8 mouse cellular contexts compared by ENCODE assay signal in genomic region chr7:120670153-120670875, GRCm38 (mm10). TPM values are rescaled to one million over a fixed set of nuclear protein-coding genes. Genes with fewer than 3 reads are reported as not detected.
DNase-seq lines count a peak whose midpoint lies in the region; ATAC-seq and TF ChIP-seq lines count a peak whose summit lies in the region.

Gene Pdzd9 (minus strand): TSS chr7:120670343.

- H3K9me3 ChIP-seq in embryonic facial prominence, embryonic 10.5 days = no peaks in the 10 kb centered on the region
- no peaks in the 10 kb centered on the region for H3K9me3 ChIP-seq in liver, embryonic 11.5 days (ENCODE audit: control insufficient read depth, low read length)

- peak; percentile 76 for DNase-seq in 3T3-L1 (ENCODE audit: low read depth, low spot score)
- peak; percentile 74 to 80 for DNase-seq in adrenal gland, adult 18-20 months (ENCODE audit: low spot score in 2 of 2)
- DNase-seq in embryonic facial prominence, embryonic 10.5 days (ENCODE audit: low spot score) = peak; percentile 87
- peak; percentile 65 to 85 for DNase-seq in heart, adult 2 months
- DNase-seq in kidney, adult 8-10 months = peak; percentile 21 to 64
- peak; percentile 74 for DNase-seq in liver, embryonic 11.5 days (ENCODE audit: low spot score)
- peak; percentile 27 to 47 for DNase-seq in spleen, postnatal 36 days (ENCODE audit: low spot score in 2 of 2)

- H3K36me3 ChIP-seq in embryonic facial prominence, embryonic 10.5 days (replicated peaks) = no peaks in the 10 kb centered on the region
- H3K36me3 ChIP-seq in heart, adult 2 months (ENCODE audit: control insufficient read depth, insufficient read depth, low read length) = no peaks in the 10 kb centered on the region
- no peaks in the 10 kb centered on the region for H3K36me3 ChIP-seq in liver, embryonic 11.5 days (ENCODE audit: control insufficient read depth, insufficient read depth, low read length)
- H3K36me3 ChIP-seq in myocyte (ENCODE audit: control insufficient read depth, insufficient read depth) = no peaks in the 10 kb centered on the region

- no peak; the same call in 1 of the 2 replicates for TF ChIP-seq CTCF in heart, adult 2 months (IDR thresholded peaks at IDR 0.05)

- no peaks in the 10 kb centered on the region for H3K27me3 ChIP-seq in embryonic facial prominence, embryonic 10.5 days (replicated peaks; ENCODE audit: low read depth, poor library complexity, severe bottlenecking)
- H3K27me3 ChIP-seq in heart, adult 2 months (ENCODE audit: control insufficient read depth, insufficient read depth, low read length) = no peaks in the 10 kb centered on the region
- H3K27me3 ChIP-seq in liver, embryonic 11.5 days (replicated peaks; ENCODE audit: control insufficient read depth, insufficient read depth, low read length) = no peaks in the 10 kb centered on the region
- H3K27me3 ChIP-seq in myocyte (ENCODE audit: control insufficient read depth, insufficient read depth, insufficient read length) = no peaks in the 10 kb centered on the region

- H3ac ChIP-seq in myocyte (ENCODE audit: control insufficient read depth, insufficient read length) = no peak within 1 kb of the TSS

- H3K4me2 ChIP-seq in liver, embryonic 11.5 days = no peak within 1 kb of the TSS
- peak within 1 kb of the TSS; percentile 82 for H3K4me2 ChIP-seq in myocyte (ENCODE audit: low read depth)

- no peak within 1 kb of the TSS for H3K4me3 ChIP-seq in embryonic facial prominence, embryonic 10.5 days
- H3K4me3 ChIP-seq in heart, adult 2 months = no peak within 1 kb of the TSS
- no peak within 1 kb of the TSS for H3K4me3 ChIP-seq in liver, embryonic 11.5 days (ENCODE audit: low read depth, low read length)
- H3K4me3 ChIP-seq in myocyte = no peak within 1 kb of the TSS

- no peak for TF ChIP-seq POLR2A in heart, adult 2 months (IDR thresholded peaks at IDR 0.05; ENCODE audit: insufficient read depth, low read depth, low read length)
- TF ChIP-seq POLR2A in myocyte (IDR thresholded peaks at IDR 0.05; ENCODE audit: insufficient read length, low read depth) = no peak

- intact Hi-C loops in heart, adult 2 months (cut with DNase I) = loop anchor here (1.0 to 10.0 kb wide), 3 partner anchors 84 to 244 kb away; partner anchors contain the start of gene Polr3e

- H3K27ac ChIP-seq in embryonic facial prominence, embryonic 10.5 days (replicated peaks) = no peak within 1 kb of the TSS
- H3K27ac ChIP-seq in heart, adult 2 months = no peak within 1 kb of the TSS
- H3K27ac ChIP-seq in liver, embryonic 11.5 days (ENCODE audit: low read depth, low read length) = no peak within 1 kb of the TSS

- ATAC-seq in liver, embryonic 11.5 days (replicated peaks; ENCODE audit: low FRiP score) = peak; percentile 52; the same call in 1 of the 2 replicates

- H3K4me1 ChIP-seq in embryonic facial prominence, embryonic 10.5 days = no peaks in the 10 kb centered on the region
- peaks cover 1% of the 10 kb centered on the region; the same call in 1 of the 2 replicates for H3K4me1 ChIP-seq in heart, adult 2 months (ENCODE audit: control insufficient read depth, insufficient read depth, low read length)
- H3K4me1 ChIP-seq in liver, embryonic 11.5 days (replicated peaks; ENCODE audit: control insufficient read depth, insufficient read depth, low read length) = no peaks in the 10 kb centered on the region

- TF ChIP-seq EP300 in heart, adult 2 months (IDR thresholded peaks at IDR 0.05; ENCODE audit: insufficient read depth, low read depth, low read length) = peak; percentile 58; the same call in 1 of the 2 replicates

- H3K9ac ChIP-seq in heart, adult 2 months (ENCODE audit: low read depth, low read length) = no peak within 1 kb of the TSS
- no peak within 1 kb of the TSS; the same call in 1 of the 2 replicates for H3K9ac ChIP-seq in liver, embryonic 11.5 days (ENCODE audit: low read depth, low read length)

- no peaks in the 10 kb centered on the region for H3K79me2 ChIP-seq in heart, adult 2 months (replicated peaks; ENCODE audit: control insufficient read depth, insufficient read depth, low read length)
- no peaks in the 10 kb centered on the region for H3K79me2 ChIP-seq in myocyte (ENCODE audit: control insufficient read depth, insufficient read depth)

- 26% methylated on average over 14 of the region's 14 CpGs for WGBS in embryonic facial prominence, embryonic 10.5 days
- WGBS in heart, adult 2 months = 9% methylated on average over 14 of the region's 14 CpGs
- WGBS in liver, embryonic 11.5 days = 22% methylated on average over 14 of the region's 14 CpGs

TF ChIP-seq in myocyte, 11 proteins besides CTCF, POLR2A, EP300 and RAD21:
- no peak for TF ChIP-seq TCF12 (IDR thresholded peaks at IDR 0.05; ENCODE audit: insufficient read depth, poor library complexity, severe bottlenecking)
- no peak for TF ChIP-seq MYOD1 (IDR thresholded peaks at IDR 0.05; ENCODE audit: control insufficient read depth in 1 of 3, insufficient read length in 2 of 3, low read depth in 2 of 3)
- TF ChIP-seq SRF (IDR thresholded peaks at IDR 0.05; ENCODE audit: control insufficient read depth, insufficient read length, low read depth) = no peak
- no peak for TF ChIP-seq USF1 (IDR thresholded peaks at IDR 0.05; ENCODE audit: low read depth)
- TF ChIP-seq REST (IDR thresholded peaks at IDR 0.05; ENCODE audit: insufficient read depth, insufficient read length) = no peak
- TF ChIP-seq MAX (IDR thresholded peaks at IDR 0.05; ENCODE audit: low read depth) = no peak
- TF ChIP-seq TCF3 (IDR thresholded peaks at IDR 0.05; ENCODE audit: insufficient read length, low read depth) = no peak
- TF ChIP-seq E2F4 (IDR thresholded peaks at IDR 0.05; ENCODE audit: insufficient read depth) = no peak
- TF ChIP-seq POLR2AphosphoS2 (IDR thresholded peaks at IDR 0.05; ENCODE audit: insufficient read length, low read depth) = no peak
- TF ChIP-seq CEBPB (IDR thresholded peaks at IDR 0.05; ENCODE audit: insufficient read depth, poor library complexity, severe bottlenecking) = no peak
- TF ChIP-seq MYOG (IDR thresholded peaks at IDR 0.05; ENCODE audit: control insufficient read depth in 1 of 3, insufficient read depth in 1 of 3, insufficient read length in 2 of 3, low read depth in 2 of 3) = no peak
TF ChIP-seq in myocyte: peak in this region for 0.

RNA-seq across cellular contexts. Expression of gene Pdzd9, which starts in this region (rescaled TPM):
- total RNA-seq in adrenal gland, adult 18-20 months (2021) = not detected
- 0.30 and 0.36 TPM in 2 replicates for polyA plus RNA-seq in embryonic facial prominence, embryonic 10.5 days (2016; fragmentation: Nextera tagmentation; extraction: Ambion mirVana)
- not detected for total RNA-seq in heart, adult 2 months (2021)
- polyA plus RNA-seq in heart, adult 2 months (2012; rRNA removed) = not detected in 2 replicates
- polyA plus RNA-seq in liver, embryonic 11.5 days (2014; fragmentation: Nextera tagmentation; extraction: Ambion mirVana) = 0.23 and 0.29 TPM in 2 replicates
- polyA plus RNA-seq in myocyte (2012; fragmentation: generic; extraction: Trizol) = 0.16 TPM

Comparison
In these comparisons a context has a peak if more than half of its experiments do, and no peak if none do; other contexts are left out.
1. Peak in DNase-seq in adrenal gland, adult 18-20 months; RNA of the gene not detected or under 1 TPM.
2. Peak in DNase-seq in embryonic facial prominence, embryonic 10.5 days; RNA of the gene not detected or under 1 TPM.
3. Peak in DNase-seq in heart, adult 2 months; RNA of the gene not detected or under 1 TPM.
4. Peak in DNase-seq and ATAC-seq in liver, embryonic 11.5 days; RNA of the gene not detected or under 1 TPM.
5. DNase-seq: peak in every context shown above with its lines; median percentile 87 in embryonic facial prominence, embryonic 10.5 days; 77 in adrenal gland, adult 18-20 months; 76 in 3T3-L1; 75 in heart, adult 2 months; 74 in liver, embryonic 11.5 days; 42 in kidney, adult 8-10 months; 37 in spleen, postnatal 36 days.